Mouse (Mus musculus) urinary bladder, postnatal 36 days (tissue): ENCODE measurements around the gene Sypl.
A peak's percentile ranks its signal among the peaks of the same experiment; 100 is the strongest.

ENCODE experiments used
- DNase-seq, 2 experiments: peaks; one replicate each; pipeline ENCODE4 v3.0.0; 2022; ENCODE audit warnings: low spot score in 2 of 2, mixed read lengths in 1 of 2

Gene Sypl

GRCm38 (mm10) chr12:33003339-33003965, 49.8 kb downstream of the Sypl start:
- no peak for DNase-seq

GRCm38 (mm10) chr12:33005858-33006257, 52.2 kb downstream of the Sypl start:
- DNase-seq: no peak

DNA sequence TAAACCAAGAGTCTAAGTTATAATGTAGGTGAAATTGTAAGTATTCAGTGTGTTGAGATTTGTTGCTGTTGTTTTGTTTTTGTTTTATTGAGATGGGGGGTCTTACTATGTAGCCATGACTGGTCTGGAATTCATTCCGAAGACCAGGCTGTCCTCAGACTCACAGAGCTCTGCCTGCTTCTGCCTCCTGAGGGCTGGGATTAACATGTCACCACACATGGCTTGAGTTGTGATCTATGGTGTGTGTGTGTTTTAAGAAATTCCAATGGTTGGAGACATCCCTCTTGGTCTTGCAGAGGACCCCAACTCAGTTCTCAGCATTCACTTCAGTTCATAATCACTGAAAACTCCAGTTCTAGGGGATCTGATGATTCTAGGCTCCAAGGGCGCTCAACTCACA, 53.5 kb downstream of the Sypl start:
- DNase-seq: no peak

GRCm38 (mm10) chr12:33008305-33009110, 54.8 kb downstream of the Sypl start:
- peak; percentile 81 to 84 for DNase-seq

- no peak for DNase-seq
These were observed 55.7 kb downstream of the Sypl start for GRCm38 (mm10) chr12:33009206-33009966.

DNA sequence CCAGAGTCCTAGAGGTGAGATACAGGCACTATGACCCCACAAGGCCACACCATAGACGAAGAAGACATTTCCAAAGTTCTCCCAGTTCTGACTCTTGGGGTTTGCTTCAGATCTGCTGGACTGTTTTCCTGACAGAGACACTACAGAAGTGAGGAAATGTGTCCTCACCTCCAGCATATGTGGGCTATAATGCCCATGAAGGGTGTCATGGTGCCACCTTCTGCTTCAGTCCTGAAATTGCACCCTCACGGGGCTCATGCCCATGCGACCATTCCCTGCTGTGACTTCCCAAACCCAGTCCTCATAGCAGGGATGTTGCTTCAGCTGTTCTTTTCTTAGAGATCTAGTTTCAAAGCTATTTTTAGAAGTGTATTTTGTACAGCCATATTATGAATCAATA, 56.3 kb downstream of the Sypl start:
- DNase-seq: peak in 1 of 2 experiments; percentile 61

- no peak for DNase-seq
These were observed 60.5 kb downstream of the Sypl start for GRCm38 (mm10) chr12:33014050-33014796.

GRCm38 (mm10) chr12:33015103-33015502, 61.4 kb downstream of the Sypl start:
- DNase-seq: no peak

DNA sequence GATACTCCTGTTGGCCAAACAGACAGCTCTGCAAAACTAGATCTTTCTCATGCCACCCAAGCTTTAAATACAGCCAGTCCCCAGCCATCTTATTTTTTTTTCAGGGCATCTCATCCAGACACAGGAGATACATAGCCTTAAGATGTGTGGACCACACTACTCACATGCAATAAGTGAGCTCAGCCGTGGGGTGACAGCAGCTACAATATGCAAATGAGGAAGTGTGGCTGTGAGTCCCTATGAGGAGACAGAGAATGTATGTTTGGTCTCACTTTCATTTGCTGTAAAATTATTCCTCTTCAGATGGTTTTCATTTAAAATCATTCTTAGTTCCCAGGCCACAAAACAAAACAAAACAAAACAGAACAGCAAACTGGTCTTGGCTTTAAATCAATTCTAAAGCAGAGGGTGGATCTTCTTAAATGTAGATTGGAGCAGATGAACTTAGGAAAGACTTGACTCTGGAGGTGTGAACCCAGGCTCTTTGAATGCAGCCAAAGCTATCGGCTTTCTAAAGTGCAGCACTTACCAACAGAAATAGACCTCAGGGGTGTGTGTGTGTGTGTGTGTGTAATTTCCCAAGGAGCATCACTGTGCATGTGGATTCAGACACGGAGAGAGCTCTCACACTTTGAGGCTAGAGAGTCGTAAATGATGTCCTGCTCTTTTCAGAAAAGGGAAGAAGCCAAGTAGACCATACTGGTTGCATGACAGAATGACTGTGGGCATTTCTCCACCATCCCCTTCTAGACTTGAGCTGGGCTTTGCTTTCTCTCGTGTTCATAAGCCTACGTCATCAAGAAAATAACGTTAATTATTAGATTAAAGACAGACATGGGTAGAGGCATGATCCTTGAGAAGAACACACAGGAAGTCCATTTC, 63.4 kb downstream of the Sypl start:
- DNase-seq: no peak

DNA sequence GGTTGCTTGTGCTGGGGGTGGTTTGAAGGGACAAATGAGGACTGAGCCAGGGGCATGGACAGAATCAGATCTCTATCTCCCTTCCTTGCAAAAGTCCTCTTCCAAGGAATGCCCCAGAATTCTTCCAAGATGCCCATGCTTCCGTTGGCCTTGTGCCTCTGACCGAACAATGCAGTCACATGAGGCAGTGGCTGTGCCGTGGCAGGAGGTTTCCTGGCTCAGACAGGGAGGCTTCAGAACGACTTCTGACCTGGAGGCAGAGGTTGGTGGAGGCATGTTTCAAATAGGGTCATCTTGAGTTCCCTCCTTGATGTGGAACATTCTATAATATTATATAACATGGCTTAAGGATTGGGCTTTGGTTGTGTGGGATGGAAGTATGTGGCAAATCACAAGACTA, 64.9 kb downstream of the Sypl start:
- DNase-seq: no peak

GRCm38 (mm10) chr12:33020011-33020410, 66.3 kb downstream of the Sypl start:
- DNase-seq: peak; percentile 77 to 87

- DNase-seq: no peak
These were observed 67.4 kb downstream of the Sypl start for GRCm38 (mm10) chr12:33021140-33021539.

DNA sequence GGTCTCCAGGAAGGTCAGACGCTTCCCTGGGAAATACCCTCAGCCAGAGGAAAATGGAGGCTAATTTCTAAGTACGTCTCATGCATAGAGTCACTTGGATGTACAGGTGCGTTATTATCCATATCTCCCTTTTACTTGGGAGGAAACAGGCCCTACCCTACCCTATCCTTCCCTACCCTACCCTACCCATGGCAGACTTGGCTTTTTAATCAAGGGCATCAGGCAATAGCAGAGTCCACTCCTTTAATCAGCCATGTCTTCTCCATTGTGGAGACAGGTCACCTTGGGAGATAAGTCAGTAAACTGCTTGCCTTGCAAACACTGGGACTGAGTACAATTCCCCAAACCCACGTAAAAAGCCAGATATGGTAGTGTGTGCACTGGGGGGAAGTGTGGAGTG, 68.1 kb downstream of the Sypl start:
- no peak for DNase-seq

GRCm38 (mm10) chr12:33024524-33024923, 70.8 kb downstream of the Sypl start:
- DNase-seq: no peak

DNA sequence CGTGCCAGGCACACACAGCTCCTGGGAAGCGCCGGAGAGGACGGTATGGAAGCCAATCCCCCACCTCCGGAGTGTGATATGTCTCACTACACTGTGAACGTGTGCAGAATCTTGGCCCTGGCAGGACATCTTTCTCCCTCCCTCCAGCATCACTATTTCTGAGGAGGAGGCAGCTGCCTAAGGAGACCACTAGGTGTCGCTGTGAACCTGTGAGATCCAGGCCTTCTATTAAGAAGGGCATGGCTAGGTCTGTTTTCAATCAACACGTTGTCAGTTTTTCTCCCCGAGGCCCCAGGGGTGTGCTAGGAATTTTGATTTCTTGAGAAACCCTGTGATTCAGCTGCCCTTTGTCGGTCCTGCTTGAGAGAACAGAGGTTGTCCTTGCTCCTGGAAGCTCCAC, 73.4 kb downstream of the Sypl start:
- peak; percentile 64 to 77 for DNase-seq

GRCm38 (mm10) chr12:33028109-33028691, 74.5 kb downstream of the Sypl start:
- no peak for DNase-seq

- no peak for DNase-seq
These were observed 75.0 kb downstream of the Sypl start for GRCm38 (mm10) chr12:33028708-33029107.
